Mouse (Mus musculus): ENCODE measurements around the gene Fam185a.

- TF ChIP-seq CTCF (IDR thresholded peaks at IDR 0.05) (no peak), EP300 (IDR thresholded peaks at IDR 0.05) (no peak)
These were observed 16.2 kb downstream of the Fam185a start for GRCm38 (mm10) chr5:21440833-21441530.

Data from lung, postnatal 0 days (tissue).